Mouse (Mus musculus) gastrocnemius, postnatal 36 days (tissue): Measurements from ENCODE around the gene Nipsnap3b. TPM values are rescaled to one million over a fixed set of nuclear protein-coding genes. Genes with fewer than 3 reads are reported as not detected.

Experiments used
- DNase-seq, 2 experiments: peaks; one replicate each; pipeline ENCODE4 v3.0.0; 2022
- intact Hi-C: fragments of 180-260 bp; cut with DNase I; formaldehyde crosslinking; loops from one replicate; pipeline ENCODE4 v1.15.1; 2025
- long read RNA-seq, 2 experiments: library from polyadenylated mRNA; stranded (forward); transcript quantifications; one replicate each; pipeline ENCODE4 v2.0.0; 2021
- total RNA-seq, 2 experiments: library from RNA; stranded (reverse); gene quantifications; 2 replicates each; pipeline ENCODE4 v1.2.3; 2021

The Nipsnap3b gene
- 1 to 10 TPM; 2.0 to 2.3 TPM for total RNA-seq
- long read RNA-seq, experiment 1, transcript Nipsnap3b-201 (6 exons, 1,552 nt): major isoform, 5 of 6 reads
- long read RNA-seq, experiment 1, partial matches to known transcripts: 0 of 6 reads
- long read RNA-seq, experiment 1, other reads (novel, unspliced or antisense): 1 of 6 reads
- long read RNA-seq, experiment 2, transcript Nipsnap3b-201 (6 exons, 1,552 nt): major isoform, 8 of 9 reads
- long read RNA-seq, experiment 2, partial matches to known transcripts: 0 of 9 reads
- long read RNA-seq, experiment 2, other reads (novel, unspliced or antisense): 0 of 9 reads

DNA sequence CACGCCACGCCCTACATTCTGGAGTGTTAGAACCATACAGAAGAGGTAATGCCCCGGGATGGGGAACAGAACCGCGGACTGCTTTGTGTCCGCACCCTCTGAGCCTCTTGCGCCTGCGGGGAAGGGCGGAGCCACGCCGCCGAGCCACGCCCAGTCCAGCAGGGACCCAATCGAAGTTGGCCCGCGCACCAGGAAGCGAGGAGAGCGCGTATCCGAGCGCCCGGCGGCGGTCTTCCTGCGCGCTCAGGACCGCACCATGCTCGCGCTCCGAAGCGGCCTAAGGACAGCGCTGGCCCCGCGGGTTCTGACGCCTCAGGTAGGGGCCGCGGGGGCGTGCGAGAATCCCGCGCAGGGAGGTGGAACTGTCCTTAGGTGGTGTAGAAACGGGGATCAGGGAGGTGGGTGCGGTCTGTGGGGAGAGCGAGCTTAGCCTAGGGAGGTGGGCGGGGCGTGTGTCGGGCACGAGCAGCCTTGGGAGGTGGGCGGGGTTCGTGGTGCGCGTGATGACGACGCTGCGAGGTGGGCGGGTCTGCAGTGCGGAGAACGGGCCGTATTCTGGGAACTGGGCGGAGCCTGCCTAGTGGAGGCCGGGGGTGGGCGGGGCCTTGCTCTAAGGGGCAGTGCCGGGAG lies at the start of gene Nipsnap3b:
TSS of gene Nipsnap3b (plus strand) at position 149 of the 630 bp plus-strand sequence.
- intact Hi-C loops: no loop called here
- peak; percentile 93 to 96 for DNase-seq

- intact Hi-C loops: no loop called here
These were observed 47.4 kb upstream of the Nipsnap3b start, which contains the start of gene Olfr270 for GRCm38 (mm10) chr4:52964247-52964646. Olfr270 (plus strand) TSS chr4:52964547.

GRCm38 (mm10) chr4:52985216-52985615 lies 26.5 kb upstream of the Nipsnap3b start:
- intact Hi-C loops: no loop called here
- no peak for DNase-seq

More at GRCm38 (mm10) chr4:52964247-52964646, 47.4 kb upstream of the Nipsnap3b start, which contains the start of gene Olfr270:
- no peak for DNase-seq

GRCm38 (mm10) chr4:52986266-52986665 lies 25.4 kb upstream of the Nipsnap3b start:
- no peak for DNase-seq
- intact Hi-C loops: no loop called here

DNA sequence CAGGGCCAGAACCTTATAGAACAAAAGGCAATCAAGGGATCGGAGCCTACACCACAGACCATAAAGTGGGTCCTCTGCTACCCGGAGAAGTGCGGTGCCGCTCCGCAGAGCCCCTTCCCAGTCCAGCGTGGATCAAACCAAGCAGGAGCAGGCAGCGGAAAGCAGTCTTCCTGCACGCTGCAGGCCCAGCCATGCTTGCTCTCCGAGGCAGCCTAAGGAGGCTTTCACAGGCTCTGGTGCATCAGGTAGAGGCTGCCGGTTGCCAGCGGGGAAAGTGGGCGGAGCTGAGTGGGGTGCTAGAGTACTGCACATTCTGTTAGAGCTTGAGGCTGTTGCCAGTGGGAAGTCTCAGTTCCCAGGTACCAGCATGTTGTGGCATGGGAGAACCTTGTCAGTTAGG lies 22.4 kb upstream of the Nipsnap3b start, which contains the start of gene Nipsnap3a:
TSS of gene Nipsnap3a (plus strand) at position 25 of the 400 bp plus-strand sequence.
- intact Hi-C loops: no loop called here
- DNase-seq: no peak

DNA sequence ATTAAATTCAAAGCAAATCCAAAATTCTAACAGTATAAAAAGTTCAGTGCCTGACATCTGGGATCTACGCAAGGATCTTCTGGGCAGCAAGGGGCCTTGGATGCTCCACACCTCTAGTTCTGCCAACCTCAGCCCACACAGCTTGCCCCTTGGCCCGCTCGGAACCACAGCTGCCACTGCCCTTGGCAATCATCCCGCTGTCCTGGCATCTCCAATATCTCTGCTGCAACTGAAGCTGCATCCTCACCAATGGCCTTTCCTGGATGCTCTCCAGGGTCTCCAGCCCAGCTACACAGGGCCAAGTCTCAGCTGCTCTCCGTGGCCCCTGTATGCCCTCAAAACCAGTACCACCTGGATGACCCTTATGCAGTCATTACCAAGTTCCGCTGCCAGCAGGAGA lies 12.2 kb upstream of the Nipsnap3b start:
- intact Hi-C loops: no loop called here
- peak; percentile 27 to 46 for DNase-seq

- intact Hi-C loops: no loop called here
- no peak for DNase-seq
These were observed 11.5 kb upstream of the Nipsnap3b start for GRCm38 (mm10) chr4:53000154-53000553.

DNA sequence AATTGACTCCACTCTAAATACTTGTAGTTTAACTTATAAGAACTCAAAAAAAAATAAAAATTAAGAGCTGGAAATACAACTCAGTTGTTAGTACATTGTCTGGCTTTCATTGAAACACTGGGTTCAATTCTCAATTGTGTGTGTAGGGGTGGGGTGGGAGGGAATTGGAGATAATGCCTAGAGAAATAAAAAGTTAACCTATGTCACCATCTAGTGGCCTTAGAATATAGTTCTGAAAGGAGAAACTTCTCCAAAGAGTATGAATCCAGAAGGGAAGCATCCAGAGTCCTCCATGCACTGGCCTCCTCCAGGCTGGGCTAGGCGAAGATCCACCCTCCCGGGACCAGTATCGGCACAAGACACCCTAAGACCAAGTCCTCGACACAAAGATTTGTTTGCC lies 2.5 kb upstream of the Nipsnap3b start:
- intact Hi-C loops: no loop called here

DNA sequence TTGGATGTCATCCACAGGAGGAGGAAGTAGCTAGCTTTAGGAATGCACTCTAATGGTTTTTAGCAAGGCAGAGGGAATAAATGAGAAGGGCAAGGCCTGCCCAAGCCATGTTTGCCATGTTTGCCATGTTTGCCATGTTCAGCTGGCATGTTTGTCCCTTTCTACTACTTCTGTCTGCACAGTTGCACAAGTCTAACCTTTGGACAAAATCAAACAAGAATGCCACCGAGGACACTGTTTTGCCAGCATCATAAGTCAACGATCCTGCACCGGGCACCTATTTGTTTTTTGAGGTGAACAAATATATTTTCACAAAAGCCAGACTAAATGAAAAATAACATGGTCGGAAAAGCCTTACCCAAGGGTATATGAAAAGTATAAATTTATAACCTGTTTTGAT lies 1.8 kb upstream of the Nipsnap3b start:
- intact Hi-C loops: no loop called here
- DNase-seq: no peak

More for the DNA sequence above, 2.5 kb upstream of the Nipsnap3b start:
- DNase-seq: no peak

DNA sequence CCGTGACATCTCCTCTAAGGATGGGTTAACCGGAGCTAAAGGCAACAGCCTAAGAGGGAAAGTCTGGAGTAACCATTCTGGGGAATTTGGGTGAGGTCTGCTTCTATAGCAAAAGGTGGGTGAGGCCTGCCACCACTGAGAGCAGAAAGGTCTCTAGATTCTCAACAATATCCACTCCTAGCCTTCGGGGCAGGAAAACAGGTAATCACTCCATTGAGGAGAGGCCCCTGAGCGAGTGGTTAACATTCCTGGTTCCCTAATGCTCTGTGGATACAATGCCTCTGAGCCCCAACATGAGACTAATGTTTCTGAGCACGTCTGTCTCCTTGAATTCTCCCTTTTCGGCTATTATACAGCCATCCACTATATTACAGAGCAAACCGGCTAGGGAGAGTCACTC lies 2.7 kb downstream of the Nipsnap3b start:
- no peak for DNase-seq
- intact Hi-C loops: no loop called here

- intact Hi-C loops: no loop called here
- no peak for DNase-seq
These were observed 3.3 kb downstream of the Nipsnap3b start for GRCm38 (mm10) chr4:53015024-53015423.

DNA sequence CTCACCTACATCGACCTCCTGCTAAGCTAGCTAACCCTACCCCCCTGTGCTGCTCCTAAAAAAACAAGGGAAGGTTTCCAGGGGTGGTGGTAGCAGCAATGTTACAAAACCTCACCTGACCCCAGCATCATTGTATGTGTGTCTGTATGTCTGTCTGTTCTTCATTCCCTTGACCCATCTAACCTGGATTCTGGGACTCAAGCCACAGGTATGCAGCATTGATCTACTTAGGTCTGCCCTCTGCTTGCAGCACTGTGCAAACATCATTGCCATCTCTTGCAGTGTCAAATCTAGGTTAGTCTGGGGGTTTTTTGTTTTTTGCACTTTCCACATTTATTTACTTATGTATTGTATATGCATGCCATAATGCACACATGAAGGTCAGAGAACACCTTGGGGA lies 6.7 kb downstream of the Nipsnap3b start:
- intact Hi-C loops: no loop called here
- no peak for DNase-seq

GRCm38 (mm10) chr4:53023189-53023925 lies 11.7 kb downstream of the Nipsnap3b start:
- intact Hi-C loops: no loop called here
- no peak for DNase-seq

DNA sequence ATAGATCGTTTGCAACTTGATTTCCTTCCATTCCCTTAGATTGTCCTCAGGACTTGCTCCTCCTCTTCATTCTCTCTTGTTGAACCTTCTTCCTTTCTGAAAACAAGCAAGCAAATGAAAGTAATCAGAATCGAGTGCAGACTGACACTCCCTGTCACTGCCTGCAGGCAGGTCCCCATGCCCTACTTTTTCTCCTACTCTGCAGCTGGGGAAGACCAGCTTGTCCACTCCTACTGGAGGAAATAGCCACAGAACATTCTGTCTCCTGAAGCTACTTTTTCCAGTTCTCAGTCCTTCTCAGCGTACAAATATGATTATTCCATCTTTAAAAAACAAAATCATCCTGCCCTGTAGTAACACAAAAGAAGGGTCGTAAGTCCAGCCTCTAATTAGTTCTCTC lies 12.7 kb downstream of the Nipsnap3b start:
- no peak for DNase-seq

GRCm38 (mm10) chr4:53027811-53028210 lies 16.1 kb downstream of the Nipsnap3b start:
- intact Hi-C loops: no loop called here
- no peak for DNase-seq

More for the DNA sequence above, 12.7 kb downstream of the Nipsnap3b start:
- intact Hi-C loops: no loop called here

DNA sequence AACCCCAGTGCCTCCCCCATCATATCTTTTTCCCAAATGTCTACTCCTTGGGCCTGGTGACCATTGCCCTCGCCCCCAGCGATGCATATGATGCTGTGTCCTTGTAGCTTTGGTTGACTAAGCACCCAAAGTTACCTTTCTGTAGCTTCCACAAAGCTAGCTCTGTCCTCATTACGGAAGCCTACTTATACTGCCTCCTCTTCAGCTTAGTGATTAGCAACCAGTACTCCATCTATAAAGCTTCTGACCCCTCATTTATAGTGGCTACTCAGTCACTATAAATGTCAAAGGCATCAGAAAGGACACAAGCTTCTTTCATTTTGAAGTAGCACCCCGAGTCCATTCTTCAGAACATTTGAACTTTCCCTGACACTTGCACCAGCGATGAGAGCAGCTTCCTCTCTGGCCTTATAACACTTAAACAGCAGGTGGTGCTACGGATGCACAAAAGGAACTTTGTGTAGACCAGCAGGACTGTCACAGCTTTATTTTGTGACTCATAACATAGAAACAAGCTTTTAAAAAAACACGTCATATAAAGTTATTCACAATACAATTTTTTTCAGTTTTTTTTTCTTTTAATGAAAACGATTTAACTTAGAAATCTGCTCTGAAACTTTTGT lies 18.8 kb downstream of the Nipsnap3b start:
- no peak for DNase-seq
- intact Hi-C loops: no loop called here

DNA sequence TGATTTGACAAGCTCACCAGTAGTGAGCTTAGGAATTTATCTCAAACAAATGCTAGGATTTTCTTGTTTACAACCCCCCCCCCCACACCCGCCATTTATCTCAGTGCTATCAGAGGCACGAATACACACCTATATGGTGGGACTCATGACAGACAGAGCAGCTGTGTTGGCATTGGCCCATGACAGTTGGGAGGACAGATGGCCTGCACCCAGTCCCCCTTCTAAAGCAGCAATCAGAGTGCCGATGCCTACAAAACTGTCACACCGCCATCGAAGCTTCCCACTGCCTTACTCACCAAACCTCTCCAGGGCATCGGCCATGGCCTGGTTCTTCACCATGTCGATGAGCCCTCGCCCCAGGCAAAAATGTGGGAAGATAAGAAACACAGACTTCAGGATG lies 32.1 kb downstream of the Nipsnap3b start:
- DNase-seq: no peak
- intact Hi-C loops: no loop called here

DNA sequence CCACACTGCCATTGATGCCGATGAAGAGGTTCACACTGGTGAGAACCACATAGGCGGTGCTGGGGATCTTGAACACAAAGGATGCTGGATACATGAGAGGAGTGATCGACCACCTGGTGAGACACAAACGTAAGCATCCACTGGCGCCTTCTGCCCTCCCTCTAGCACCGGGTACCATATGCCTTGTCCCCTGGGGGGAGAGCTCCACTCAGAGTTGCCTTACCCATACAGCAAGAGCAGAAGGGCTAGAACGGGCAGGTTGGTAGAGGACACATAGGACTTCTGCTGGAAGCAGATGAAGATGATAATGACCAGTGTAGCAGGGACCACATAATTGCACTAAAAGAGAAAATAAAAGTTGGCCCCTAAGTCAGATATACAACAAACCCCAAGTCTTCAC lies 34.1 kb downstream of the Nipsnap3b start:
- intact Hi-C loops: no loop called here
- no peak for DNase-seq

GRCm38 (mm10) chr4:53046238-53047022 lies 34.8 kb downstream of the Nipsnap3b start:
- intact Hi-C loops: no loop called here
- no peak for DNase-seq
